Mouse (Mus musculus) cortical plate, adult 2 months (tissue): ENCODE data around the gene Evi5.

Source experiments
- CTCF ChIP-seq: fragments of 200-500 bp; IDR thresholded peaks from 2 replicates; pipeline ENCODE4 v1.5.1; 2011; ENCODE audit warnings: mild to moderate bottlenecking, control low read depth, low read length; ENCODE audit not compliant: insufficient read depth; ENCODE audit errors: extremely low read depth
- POLR2A ChIP-seq: fragments of 200-500 bp; IDR thresholded peaks from 2 replicates; pipeline ENCODE4 v1.6.1; 2011; ENCODE audit warnings: mild to moderate bottlenecking, low read length, control low read depth; ENCODE audit not compliant: insufficient read depth; ENCODE audit errors: extremely low read depth

DNA sequence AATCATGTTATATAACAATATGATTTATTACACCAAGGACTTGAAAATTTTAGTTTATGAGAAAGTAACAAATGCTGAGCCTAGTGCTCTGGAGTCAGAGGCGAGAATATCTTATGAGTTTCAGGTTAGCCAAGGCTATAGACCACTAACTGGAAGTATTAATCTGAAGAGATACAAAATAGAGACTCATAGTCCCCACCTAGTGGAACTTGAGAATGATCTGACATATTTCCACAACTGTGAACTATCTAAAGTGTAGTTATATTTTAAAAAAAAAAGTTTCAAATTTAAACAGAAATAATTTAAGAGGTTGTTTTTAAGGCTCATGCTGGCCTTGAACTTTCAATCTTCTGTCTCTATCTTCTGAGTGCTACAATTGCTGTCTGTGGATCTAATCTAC is 92.5 kb downstream of the Evi5 start:
- TF ChIP-seq CTCF (no peak), POLR2A (no peak)
